Mouse (Mus musculus) embryonic facial prominence, embryonic 10.5 days (tissue): ENCODE measurements around the gene Cep295nl. TPM values are rescaled to one million over a fixed set of nuclear protein-coding genes. Genes with fewer than 3 reads are reported as not detected.

Source experiments
- polyA plus RNA-seq: library from polyadenylated mRNA; unstranded; fragments of >200 nt; fragmentation: Nextera tagmentation; extraction: Ambion mirVana; gene quantifications from 2 replicates; pipeline ENCODE4 v1.2.1, GENCODE M21; 2016

The Cep295nl gene
- polyA plus RNA-seq, 1 experiment from 2014 or later: 0.56 TPM

Other genes with a start within 250 kb of the Cep295nl start
- 0.17 and 0.19 TPM in 2 replicates for gene Dnah17, start 211.9 kb downstream of the Cep295nl start, polyA plus RNA-seq
- 15.5 and 15.8 TPM in 2 replicates for gene Cyth1, start 93.9 kb downstream of the Cep295nl start, polyA plus RNA-seq
- 24.1 and 24.2 TPM in 2 replicates for gene Usp36, start 52.3 kb downstream of the Cep295nl start, polyA plus RNA-seq
- 40.0 and 46.9 TPM in 2 replicates for gene Timp2, start 13.2 kb upstream of the Cep295nl start, polyA plus RNA-seq
- gene Lgals3bp, start 59.6 kb upstream of the Cep295nl start, polyA plus RNA-seq: 0.86 and 0.88 TPM in 2 replicates
- 20.2 and 20.8 TPM in 2 replicates for gene Cant1, start 76.6 kb upstream of the Cep295nl start, polyA plus RNA-seq
- gene C1qtnf1, start 85.7 kb upstream of the Cep295nl start, polyA plus RNA-seq: 2.6 and 3.4 TPM in 2 replicates
- 7.9 and 8.5 TPM in 2 replicates for gene Engase, start 134.3 kb upstream of the Cep295nl start, polyA plus RNA-seq